Mouse (Mus musculus) myocyte (in vitro differentiated cells): ENCODE measurements at regions not wholly inside any gene's neighbourhood (a gene's known extent, or its start where the extent isn't known, plus 50 kb on each side); places are given as distances from the start of the nearest gene placed in this dataset.

Source experiments
- H3K27me3 ChIP-seq: one replicate; pipeline ENCODE4 v1.6.1; 2011; ENCODE audit not compliant: control insufficient read depth, insufficient read depth, insufficient read length
- H3K36me3 ChIP-seq: one replicate; pipeline ENCODE4 v1.6.1; 2011; ENCODE audit not compliant: control insufficient read depth, insufficient read depth
- H3K4me2 ChIP-seq: one replicate; pipeline ENCODE4 v1.6.1; 2011; ENCODE audit warnings: low read depth, control low read depth
- H3K4me3 ChIP-seq: one replicate; pipeline ENCODE4 v1.5.1; 2011; ENCODE audit warnings: mild to moderate bottlenecking, control low read depth, moderate library complexity
- H3K79me2 ChIP-seq: one replicate; pipeline ENCODE4 v1.6.1; 2011; ENCODE audit not compliant: control insufficient read depth, insufficient read depth
- H3ac ChIP-seq: one replicate; pipeline ENCODE4 v1.6.1; 2011; ENCODE audit not compliant: control insufficient read depth, insufficient read length
- CEBPB ChIP-seq: IDR thresholded peaks from 2 replicates; pipeline ENCODE4 v1.6.1; 2011; ENCODE audit warnings: mild to moderate bottlenecking, moderate library complexity; ENCODE audit not compliant: poor library complexity, insufficient read depth, severe bottlenecking
- E2F4 ChIP-seq: IDR thresholded peaks from one replicate; pipeline ENCODE4 v1.6.1; 2011; ENCODE audit warnings: mild to moderate bottlenecking, control low read depth, moderate library complexity; ENCODE audit not compliant: insufficient read depth
- MAX ChIP-seq: IDR thresholded peaks from one replicate; pipeline ENCODE4 v1.6.1; 2011; ENCODE audit warnings: low read depth, mild to moderate bottlenecking, control low read depth
- MYOD1 ChIP-seq, 3 experiments: IDR thresholded peaks; one replicate each; pipeline ENCODE4 v1.6.1; 2011; ENCODE audit warnings: control low read depth in 2 of 3, low read depth in 2 of 3, mild to moderate bottlenecking in 2 of 3, moderate library complexity in 1 of 3; ENCODE audit not compliant: insufficient read length in 2 of 3, control insufficient read depth in 1 of 3
- MYOG ChIP-seq, 3 experiments: IDR thresholded peaks; one replicate each; pipeline ENCODE4 v1.6.1; 2011; ENCODE audit warnings: control low read depth in 2 of 3, low read depth in 2 of 3, mild to moderate bottlenecking in 2 of 3; ENCODE audit not compliant: insufficient read length in 2 of 3, control insufficient read depth in 1 of 3, insufficient read depth in 1 of 3
- POLR2A ChIP-seq: IDR thresholded peaks from one replicate; pipeline ENCODE4 v1.6.1; 2011; ENCODE audit warnings: low read depth, mild to moderate bottlenecking, control low read depth, moderate library complexity; ENCODE audit not compliant: insufficient read length
- POLR2AphosphoS2 ChIP-seq: IDR thresholded peaks from one replicate; pipeline ENCODE4 v1.6.1; 2011; ENCODE audit warnings: low read depth, control low read depth; ENCODE audit not compliant: insufficient read length
- REST ChIP-seq: IDR thresholded peaks from one replicate; pipeline ENCODE4 v1.6.1; 2011; ENCODE audit warnings: mild to moderate bottlenecking, control low read depth, moderate library complexity; ENCODE audit not compliant: insufficient read depth, insufficient read length
- SRF ChIP-seq: IDR thresholded peaks from one replicate; pipeline ENCODE4 v1.6.1; 2011; ENCODE audit warnings: low read depth; ENCODE audit not compliant: control insufficient read depth, insufficient read length
- TCF12 ChIP-seq: IDR thresholded peaks from one replicate; pipeline ENCODE4 v1.6.1; 2011; ENCODE audit warnings: mild to moderate bottlenecking, control low read depth; ENCODE audit not compliant: poor library complexity, insufficient read depth, severe bottlenecking
- TCF3 ChIP-seq: IDR thresholded peaks from one replicate; pipeline ENCODE4 v1.6.1; 2011; ENCODE audit warnings: low read depth, control low read depth; ENCODE audit not compliant: insufficient read length
- USF1 ChIP-seq: IDR thresholded peaks from one replicate; pipeline ENCODE4 v1.6.1; 2011; ENCODE audit warnings: low read depth, mild to moderate bottlenecking, control low read depth, moderate library complexity

DNA sequence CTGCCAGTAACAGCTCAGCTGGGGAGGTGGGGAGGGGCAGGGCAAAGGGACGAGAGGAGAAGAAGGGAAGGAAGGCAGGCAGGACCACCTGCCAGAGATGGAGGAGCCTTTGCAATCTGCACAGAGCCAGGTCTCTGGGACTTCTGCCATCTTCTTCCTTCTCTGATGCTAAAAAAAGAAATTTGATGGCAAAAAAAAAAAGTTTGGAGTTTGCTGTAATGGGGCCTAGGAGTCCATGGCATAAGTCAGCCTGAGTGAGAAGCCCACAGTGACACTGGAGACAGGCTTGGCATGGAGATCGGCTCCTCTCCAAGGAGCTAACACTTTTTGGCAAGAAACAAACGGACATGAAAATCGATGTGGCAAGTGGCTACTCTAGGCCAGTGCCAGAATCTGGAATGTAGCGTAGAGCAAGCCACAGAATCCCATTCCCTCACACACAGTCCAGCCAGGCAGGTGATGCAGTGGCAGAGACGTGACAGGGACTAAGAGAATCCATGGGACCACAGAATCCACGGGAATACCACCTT lies 76.7 kb upstream of the Tspan2 start:
- H3K79me2 ChIP-seq = no peaks in the 10 kb centered on the region
- H3ac ChIP-seq = no peak overlapping the region
- TF ChIP-seq MYOD1 (IDR thresholded peaks at IDR 0.05; ENCODE audit: control insufficient read depth in 1 of 3, insufficient read length in 2 of 3, low read depth in 2 of 3) (no peak), TCF12 (no peak)
- no peak overlapping the region for H3K4me2 ChIP-seq
- H3K36me3 ChIP-seq = no peaks in the 10 kb centered on the region
- H3K4me3 ChIP-seq = no peak overlapping the region
- H3K27me3 ChIP-seq = no peaks in the 10 kb centered on the region

DNA sequence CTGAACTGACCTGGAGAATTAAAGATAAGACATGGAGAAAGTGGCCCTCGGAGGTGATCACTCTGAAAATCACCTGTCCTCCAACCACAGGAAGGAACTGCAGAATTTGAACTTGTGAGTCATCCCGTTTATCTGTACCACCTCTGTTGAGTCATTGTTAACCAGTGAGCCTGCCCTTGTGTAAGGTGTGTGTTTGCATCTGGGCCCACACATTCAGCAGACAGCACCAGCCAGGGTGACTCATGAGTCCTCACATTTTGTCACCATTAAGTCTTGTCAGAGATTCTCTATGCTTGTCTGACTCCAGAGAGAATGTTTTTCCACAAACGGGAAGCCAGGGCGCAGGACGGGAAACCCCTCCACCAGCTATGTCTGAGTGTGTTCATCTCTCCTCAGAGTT lies 75.0 kb upstream of the Tspan2 start:
- Histone ChIP-seq H3ac (no peak overlapping the region), H3K27me3 (no peaks in the 10 kb centered on the region), H3K4me3 (no peak overlapping the region), H3K79me2 (no peaks in the 10 kb centered on the region), H3K36me3 (no peaks in the 10 kb centered on the region), H3K4me2 (no peak overlapping the region)
- TF ChIP-seq MYOG (IDR thresholded peaks at IDR 0.05; ENCODE audit: control insufficient read depth in 1 of 3, insufficient read depth in 1 of 3, insufficient read length in 2 of 3, low read depth in 2 of 3) (no peak), SRF (no peak), REST (no peak), TCF12 (no peak), POLR2A (no peak), POLR2AphosphoS2 (no peak), CEBPB (no peak), TCF3 (no peak), E2F4 (no peak)

DNA sequence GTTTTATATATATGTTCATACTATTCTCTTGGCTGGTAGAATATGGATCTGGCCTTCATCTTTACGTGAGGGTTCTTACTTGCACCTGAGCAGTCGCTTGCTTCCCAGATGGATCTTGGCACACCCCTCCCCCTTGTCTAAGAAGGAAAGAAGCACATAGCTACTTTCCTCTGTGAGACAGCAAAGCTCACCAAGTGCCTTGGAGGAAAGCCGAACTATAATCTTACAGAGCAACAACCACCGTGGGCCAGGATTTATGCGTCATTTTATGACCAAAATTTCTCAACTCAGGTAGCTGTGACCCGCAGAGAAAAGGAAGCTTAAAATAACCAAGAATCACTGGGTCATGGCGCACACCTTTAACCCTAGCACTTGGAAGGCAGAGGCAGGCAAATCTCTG lies 73.0 kb upstream of the Tspan2 start:
- H3K4me2 ChIP-seq = no peak overlapping the region
- no peaks in the 10 kb centered on the region for H3K36me3 ChIP-seq
- H3K4me3 ChIP-seq = no peak overlapping the region
- H3ac ChIP-seq = no peak overlapping the region
- H3K27me3 ChIP-seq = no peaks in the 10 kb centered on the region
- TF ChIP-seq TCF3 (no peak), MYOG (IDR thresholded peaks at IDR 0.05; ENCODE audit: control insufficient read depth in 1 of 3, insufficient read depth in 1 of 3, insufficient read length in 2 of 3, low read depth in 2 of 3) (no peak)
- no peaks in the 10 kb centered on the region for H3K79me2 ChIP-seq

DNA sequence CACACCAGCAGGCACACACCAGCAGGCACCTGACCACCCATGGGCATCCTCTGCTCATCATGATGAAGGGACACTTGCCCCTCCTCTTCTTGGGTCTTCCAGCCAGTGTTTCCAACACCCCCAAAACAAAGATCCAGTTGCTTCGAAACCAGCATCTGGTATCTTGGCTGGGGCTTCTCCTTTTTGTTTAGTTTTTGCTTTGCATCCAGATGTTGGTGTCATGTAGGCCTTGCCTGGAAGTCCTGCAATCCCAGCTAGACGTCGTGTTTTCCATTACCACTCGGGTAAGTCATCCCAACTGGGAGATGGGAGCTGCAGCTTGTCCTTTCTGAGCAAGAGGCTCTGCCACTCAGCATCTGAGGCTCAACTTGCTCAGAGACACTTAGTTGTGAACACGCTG lies 70.6 kb upstream of the Tspan2 start:
- no peak overlapping the region for H3K4me2 ChIP-seq
- H3K79me2 ChIP-seq = no peaks in the 10 kb centered on the region

DNA sequence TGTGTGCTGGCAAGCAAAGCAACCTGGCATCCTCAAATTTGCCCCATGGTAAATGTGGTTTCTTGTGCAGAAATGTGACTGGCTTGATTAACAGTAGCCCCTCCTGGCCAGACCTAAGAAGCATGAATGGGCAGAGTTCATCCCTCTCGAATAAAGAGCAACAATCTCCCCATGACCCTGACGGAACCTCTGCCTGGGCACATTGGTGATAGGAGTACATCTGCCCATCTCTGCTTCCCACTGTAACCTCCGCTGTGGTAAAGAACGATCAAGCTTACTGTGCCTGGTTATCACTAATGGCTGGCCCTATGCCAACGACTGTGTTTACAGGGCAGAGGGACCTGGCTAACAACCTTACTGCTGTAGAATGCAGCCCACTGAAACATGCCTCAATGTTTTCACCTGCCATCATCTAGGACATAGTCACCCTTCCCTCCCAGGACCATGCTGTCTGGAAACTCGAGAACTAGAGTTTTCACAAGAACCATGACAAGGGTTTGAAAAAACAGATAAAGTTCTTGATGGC lies 69.6 kb upstream of the Tspan2 start:
- Histone ChIP-seq H3K27me3 (no peaks in the 10 kb centered on the region), H3K79me2 (no peaks in the 10 kb centered on the region), H3K36me3 (no peaks in the 10 kb centered on the region), H3ac (no peak overlapping the region), H3K4me3 (no peak overlapping the region), H3K4me2 (no peak overlapping the region)
- TF ChIP-seq MAX = no peak
- no peak for TF ChIP-seq CEBPB
- TF ChIP-seq SRF = no peak
- no peak for TF ChIP-seq REST
- no peak for TF ChIP-seq POLR2A
- TF ChIP-seq MYOD1 (IDR thresholded peaks at IDR 0.05; ENCODE audit: control insufficient read depth in 1 of 3, insufficient read length in 2 of 3, low read depth in 2 of 3) = no peak
- no peak for TF ChIP-seq TCF3
- no peak for TF ChIP-seq USF1

More for the DNA sequence above, 70.6 kb upstream of the Tspan2 start:
- H3K4me3 ChIP-seq = no peak overlapping the region
- H3K27me3 ChIP-seq = no peaks in the 10 kb centered on the region
- TF ChIP-seq MYOD1 (IDR thresholded peaks at IDR 0.05; ENCODE audit: control insufficient read depth in 1 of 3, insufficient read length in 2 of 3, low read depth in 2 of 3) (no peak), SRF (no peak)
- no peaks in the 10 kb centered on the region for H3K36me3 ChIP-seq
- no peak overlapping the region for H3ac ChIP-seq

DNA sequence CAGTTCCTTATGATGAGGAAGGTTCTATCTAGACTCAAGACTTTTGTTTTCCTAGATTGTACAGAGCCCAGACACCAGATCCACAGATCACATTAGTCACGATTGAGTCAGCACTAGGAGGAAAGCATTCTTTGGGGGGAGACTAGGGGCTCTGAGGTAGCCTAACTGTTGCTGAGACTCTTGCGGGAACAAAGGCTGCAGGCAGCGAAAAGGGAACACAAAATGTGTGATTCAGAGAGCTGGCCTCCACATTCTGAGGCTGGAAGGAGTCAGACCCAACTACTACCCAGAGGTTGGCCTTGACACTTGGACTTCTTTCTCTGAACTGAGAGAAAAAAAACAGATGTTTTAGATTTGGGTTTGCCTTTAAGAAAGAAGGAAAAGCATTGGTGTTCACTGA lies 66.5 kb upstream of the Tspan2 start:
- H3K79me2 ChIP-seq = no peaks in the 10 kb centered on the region
- no peak overlapping the region for H3K4me3 ChIP-seq
- H3K27me3 ChIP-seq = no peaks in the 10 kb centered on the region
- H3ac ChIP-seq = no peak overlapping the region
- no peaks in the 10 kb centered on the region for H3K36me3 ChIP-seq
- TF ChIP-seq POLR2AphosphoS2 (no peak), USF1 (no peak), E2F4 (no peak), MAX (no peak), POLR2A (no peak), MYOD1 (IDR thresholded peaks at IDR 0.05; ENCODE audit: control insufficient read depth in 1 of 3, insufficient read length in 2 of 3, low read depth in 2 of 3) (no peak), SRF (no peak)
- H3K4me2 ChIP-seq = peak overlapping the region; percentile 43
